Mouse (Mus musculus): ENCODE results near the gene Gm17428.

The Gm17428 gene

GRCm38 (mm10) chr14:54976633-54977032 lies at the start of gene Gm17428:
Gene Gm17428, plus strand, starts transcription at chr14:54976933.
- 73% methylated on average over 1 of the region's 1 CpGs for WGBS

- WGBS: 60% methylated on average over 7 of the region's 7 CpGs
Measured at GRCm38 (mm10) chr14:54927296-54927695, 49.4 kb upstream of the Gm17428 start.

- 54% methylated on average over 5 of the region's 5 CpGs for WGBS
Measured at GRCm38 (mm10) chr14:54929801-54930200, 46.9 kb upstream of the Gm17428 start.

GRCm38 (mm10) chr14:54930431-54930830 lies 46.3 kb upstream of the Gm17428 start:
- 17% methylated on average over 2 of the region's 2 CpGs for WGBS

- WGBS: 55% methylated on average over 6 of the region's 6 CpGs
Measured at GRCm38 (mm10) chr14:54932645-54933150, 44.0 kb upstream of the Gm17428 start, which contains the start of gene Il25. Gene Il25, plus strand, starts transcription at chr14:54932695.

DNA sequence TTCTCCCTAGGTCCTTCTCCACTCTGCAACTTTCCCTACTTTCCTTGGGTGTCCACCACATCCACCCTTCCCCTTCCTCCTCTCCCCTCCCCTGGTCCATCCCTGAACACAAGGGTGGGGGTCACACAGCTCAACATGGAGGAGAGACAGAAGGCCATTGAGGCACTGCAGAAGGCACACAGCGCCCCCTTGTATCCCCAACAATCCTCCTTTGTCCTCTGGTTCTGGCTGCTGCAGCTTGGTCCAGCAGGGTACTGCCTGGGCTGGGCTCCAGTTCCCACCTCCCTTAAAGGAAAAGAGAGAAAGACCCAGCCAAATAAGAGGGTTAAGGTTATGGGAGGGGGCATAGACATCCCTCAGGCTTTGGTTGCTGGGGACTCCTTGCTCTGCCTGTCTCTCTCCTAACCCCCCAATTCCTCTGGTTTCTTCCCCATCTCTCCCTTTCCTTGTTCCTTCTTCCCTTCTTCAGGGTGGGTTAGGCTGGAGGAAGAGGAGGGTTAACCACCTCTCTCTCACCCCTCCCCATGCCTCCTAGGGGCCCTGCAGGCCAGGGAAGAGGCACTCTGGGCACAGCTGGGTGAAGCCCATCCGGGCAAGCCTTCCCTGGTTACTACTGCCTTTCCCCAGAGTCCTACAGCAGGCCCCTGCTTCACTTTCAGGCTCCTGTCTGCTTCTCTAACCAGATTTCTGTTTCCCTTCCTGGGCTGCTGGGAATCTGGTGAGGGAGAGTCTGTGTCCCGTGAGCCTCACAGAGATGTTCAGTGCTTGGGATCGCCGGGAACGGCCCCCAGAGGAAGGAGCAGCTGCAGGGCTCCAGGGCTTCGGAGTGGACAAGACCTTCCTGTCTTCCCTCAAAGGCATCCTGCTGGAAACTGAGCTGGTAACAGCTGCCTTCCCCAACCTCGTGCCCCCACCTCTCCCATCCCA lies 40.6 kb upstream of the Gm17428 start, which contains the start of gene Cmtm5:
Gene Cmtm5, plus strand, starts transcription at position 358 of the 927 bp plus-strand sequence.
- WGBS: 55% methylated on average over 8 of the region's 8 CpGs

GRCm38 (mm10) chr14:54936831-54937160 lies 39.9 kb upstream of the Gm17428 start:
- WGBS: 48% methylated on average over 6 of the region's 6 CpGs

DNA sequence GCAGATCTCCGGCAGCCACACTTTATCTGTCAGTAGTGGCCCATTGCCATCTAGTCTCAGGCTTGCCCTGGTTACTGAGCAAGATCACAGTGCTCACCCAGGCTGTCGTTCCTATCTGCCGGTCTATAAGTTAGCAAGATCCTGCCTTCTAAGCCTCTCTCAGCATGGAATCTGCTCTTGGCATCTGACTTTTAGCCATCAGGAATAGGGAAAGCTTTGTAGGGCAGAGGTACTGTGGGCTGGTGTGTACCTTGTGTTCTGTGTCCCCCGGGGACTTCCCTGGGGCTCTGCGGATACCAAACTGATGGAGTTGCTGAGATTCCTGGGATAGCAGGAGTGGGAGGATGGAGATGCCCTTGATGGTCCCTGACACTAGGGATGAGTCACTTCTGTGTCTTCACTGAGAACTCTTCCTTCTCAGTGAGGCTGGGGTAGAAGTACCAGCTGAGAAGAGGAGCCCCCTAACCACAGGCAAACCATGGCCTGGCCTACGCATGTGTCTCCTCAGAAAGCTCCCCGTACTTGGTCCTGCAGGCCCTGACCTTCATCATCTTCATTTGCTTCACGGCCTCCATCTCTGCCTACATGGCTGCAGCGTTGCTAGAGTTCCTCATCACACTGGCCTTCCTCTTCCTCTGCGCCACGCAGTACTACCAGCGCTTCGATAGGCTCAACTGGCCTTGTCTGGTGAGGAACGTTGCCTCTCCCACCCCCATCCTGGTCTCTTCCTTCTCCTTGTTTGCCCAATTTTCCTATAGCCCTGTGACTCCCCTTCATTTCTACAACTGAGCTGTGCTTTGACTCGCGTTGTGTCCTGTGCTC lies 39.2 kb upstream of the Gm17428 start:
- 80% methylated on average over 16 of the region's 16 CpGs for WGBS

GRCm38 (mm10) chr14:54938431-54939219 lies 38.1 kb upstream of the Gm17428 start:
- 80% methylated on average over 15 of the region's 15 CpGs for WGBS

DNA sequence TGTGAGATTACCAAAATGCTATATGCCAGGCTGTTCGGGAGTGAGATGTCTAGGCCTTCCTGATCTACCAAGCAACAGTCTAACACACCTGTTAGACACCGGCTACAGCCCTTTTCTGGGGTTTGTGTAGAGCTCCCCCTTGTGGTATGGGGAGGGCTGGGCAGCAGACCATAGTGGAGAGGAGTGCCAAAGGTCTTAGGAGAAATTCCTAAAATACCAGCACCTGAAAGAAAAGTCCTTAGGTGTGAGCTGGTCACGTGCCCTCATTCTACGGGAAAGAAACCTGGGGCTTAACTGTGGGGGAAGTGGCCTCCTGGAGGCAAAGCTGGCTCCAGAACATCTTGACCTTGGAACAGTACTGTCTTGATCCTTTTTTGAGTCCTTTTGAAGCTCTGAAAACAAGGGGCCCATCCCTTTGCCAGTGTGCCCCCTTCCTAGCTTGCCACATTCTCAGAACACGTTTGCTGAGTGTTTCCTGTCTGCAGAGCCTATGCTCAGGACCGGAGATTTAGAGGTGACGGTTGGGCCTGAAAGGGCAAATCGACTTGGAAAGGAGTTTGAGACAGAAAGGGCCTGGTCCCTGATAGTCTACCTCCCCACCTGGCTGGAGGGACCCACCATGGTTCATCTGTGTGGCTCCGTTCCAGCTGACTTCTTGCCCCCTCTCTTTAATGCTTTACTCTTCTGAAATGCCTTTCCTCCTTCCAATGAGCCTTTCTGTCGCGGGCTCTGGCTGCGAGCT lies 37.1 kb upstream of the Gm17428 start:
- 69% methylated on average over 12 of the region's 12 CpGs for WGBS

DNA sequence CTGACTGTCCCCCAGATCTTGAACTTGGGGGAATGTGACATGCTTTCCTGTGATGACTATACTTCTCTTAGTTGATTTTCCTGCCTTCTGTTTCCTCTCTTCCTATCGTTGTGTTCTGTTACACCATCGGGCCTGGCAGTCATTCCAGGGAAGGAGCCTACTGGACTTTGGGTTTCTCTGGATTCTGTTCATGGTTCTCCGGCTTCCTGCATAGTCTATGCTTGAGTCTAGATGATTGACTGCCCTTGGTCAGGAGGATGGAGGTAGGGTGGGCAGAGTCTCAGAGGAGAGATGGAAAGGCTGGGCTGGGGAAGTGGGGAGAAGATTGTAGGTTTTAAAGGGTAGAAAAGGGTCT lies 36.6 kb upstream of the Gm17428 start:
- 71% methylated on average over 3 of the region's 3 CpGs for WGBS

DNA sequence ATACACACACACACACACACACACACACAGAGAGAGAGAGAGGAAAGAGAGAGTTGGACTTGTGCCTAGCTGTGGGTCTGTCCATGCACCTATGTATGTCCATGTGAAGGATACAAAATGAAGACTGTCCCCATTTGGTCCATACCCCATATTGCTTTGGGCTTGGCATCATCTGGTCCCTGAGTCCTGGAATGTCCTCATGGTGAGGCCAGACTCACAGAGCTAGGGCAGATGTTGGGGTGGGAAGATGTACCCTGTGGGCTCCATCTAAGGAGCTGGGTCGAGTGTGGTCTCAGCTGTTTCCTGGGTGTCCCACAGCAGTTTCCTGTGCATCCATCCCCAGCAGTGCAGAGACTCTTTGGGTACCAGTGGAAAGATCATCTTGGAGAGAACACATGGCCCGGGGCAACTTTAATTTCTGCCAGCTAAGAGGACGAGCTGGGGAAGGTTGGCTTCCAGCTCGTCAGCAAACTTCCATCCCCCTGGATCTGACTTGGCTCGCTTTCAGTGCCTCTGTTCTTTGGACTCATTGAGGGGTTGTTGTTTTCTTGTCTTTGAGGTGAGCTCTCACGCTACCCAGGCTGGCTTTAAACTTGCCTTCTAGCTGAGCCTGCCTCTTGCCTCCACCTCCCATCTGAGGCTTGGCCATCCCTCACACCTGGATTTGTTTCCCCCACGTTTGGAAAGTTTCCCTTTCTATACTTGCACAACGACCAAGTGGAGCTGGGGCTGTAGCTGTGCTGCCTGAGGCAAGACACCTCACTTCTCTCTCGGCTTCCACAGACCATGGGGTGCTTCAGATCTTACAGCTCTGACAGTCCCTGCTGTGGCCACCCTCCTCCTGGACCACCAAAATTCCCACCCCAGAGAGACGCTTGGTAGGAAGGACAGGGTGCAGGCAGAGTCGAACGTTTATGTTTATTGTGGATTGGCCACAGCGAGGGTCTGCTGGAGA lies 35.4 kb upstream of the Gm17428 start:
- WGBS: 67% methylated on average over 13 of the region's 13 CpGs

DNA sequence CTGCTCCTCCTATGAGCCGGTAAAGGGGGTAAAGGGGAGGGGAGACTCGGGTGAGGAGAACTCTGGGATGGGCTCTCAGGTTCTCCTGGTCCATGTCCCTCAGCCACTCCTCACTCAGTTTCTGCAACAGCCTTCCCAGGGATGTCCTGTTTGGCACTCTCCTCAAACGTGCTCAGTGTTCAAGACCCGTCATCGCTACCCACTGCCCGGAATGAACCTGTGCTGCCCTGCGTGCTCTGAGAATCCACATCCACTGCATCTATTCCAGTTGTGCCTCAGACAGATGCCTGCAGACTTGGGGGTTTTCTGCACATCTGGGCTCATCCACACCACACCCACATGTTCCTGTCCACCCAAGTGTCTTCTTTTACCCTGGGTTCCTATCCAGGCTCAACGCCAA lies 34.3 kb upstream of the Gm17428 start:
- 89% methylated on average over 8 of the region's 8 CpGs for WGBS

DNA sequence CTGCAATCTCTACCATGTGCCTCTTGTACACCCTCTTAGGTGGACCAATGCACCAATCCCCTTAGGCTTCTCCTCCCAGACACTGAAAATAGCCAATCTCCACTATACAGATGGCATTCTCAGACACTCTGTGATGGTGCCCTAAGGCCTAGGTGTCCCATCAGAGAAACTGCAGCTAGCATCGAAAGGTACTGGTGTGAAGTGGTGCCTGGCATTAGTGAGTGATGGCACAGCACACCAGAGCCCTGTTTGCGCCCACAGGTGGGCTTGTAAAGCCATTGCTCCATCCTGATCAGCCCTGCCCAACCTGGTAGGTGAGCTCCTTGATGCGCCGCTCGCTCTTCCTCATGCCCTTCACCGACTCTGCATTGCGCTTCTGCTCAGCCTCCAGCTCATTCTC lies 32.8 kb upstream of the Gm17428 start:
- 94% methylated on average over 7 of the region's 7 CpGs for WGBS

DNA sequence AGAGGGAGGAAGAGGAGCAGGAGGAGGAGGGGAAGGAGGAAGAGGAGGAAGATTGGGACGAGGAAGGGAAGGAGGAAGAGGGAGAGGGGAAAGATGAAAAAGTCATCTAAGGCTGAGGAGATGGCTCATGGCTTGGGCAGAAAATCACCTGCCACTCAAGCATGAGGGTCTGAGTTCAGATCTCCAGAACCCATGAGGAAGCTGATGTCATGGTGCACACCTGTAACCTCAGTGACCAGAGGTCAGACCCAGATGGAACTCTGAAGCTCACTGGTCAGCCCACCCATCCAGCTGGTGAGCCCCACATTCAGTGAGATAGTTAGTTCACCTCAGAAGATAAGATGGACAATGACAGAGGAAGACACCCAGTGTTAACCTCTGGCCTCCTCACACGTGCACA lies 31.8 kb upstream of the Gm17428 start:
- 63% methylated on average over 2 of the region's 2 CpGs for WGBS

DNA sequence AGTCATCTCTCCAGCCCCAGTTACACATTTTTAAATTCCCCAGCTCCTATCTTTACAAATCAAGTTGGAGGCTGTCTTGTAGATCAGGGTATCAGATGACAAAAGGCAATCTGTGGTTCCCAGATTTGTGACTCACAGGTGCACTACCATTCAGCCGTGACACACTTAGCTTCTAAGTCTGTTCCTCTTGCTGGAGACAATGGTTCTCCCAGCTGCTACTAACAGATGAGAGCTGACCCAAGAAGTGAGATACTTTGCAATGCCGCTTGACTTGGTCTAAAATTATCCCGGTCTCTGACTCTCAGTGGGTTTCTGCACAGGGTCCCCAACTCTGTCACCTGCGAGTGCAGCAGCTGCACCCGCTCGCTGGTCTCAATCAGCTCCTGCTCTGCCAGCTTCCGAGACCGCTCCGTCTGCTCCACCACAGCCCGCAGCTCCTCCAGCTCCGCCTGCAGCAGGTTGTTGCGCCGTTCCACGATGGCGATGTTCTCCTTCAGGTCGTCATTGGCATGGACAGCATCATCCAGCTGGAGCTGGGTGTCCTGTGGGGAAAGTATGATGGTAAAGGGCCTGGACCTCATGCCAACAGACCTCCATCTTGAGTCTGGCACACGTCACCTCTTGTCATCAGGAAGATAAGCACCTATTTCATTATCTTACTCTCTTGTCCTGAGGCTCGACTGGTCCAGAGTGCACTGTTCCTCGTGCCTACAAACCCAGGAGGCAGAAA lies 30.6 kb upstream of the Gm17428 start:
- WGBS: 84% methylated on average over 19 of the region's 19 CpGs

DNA sequence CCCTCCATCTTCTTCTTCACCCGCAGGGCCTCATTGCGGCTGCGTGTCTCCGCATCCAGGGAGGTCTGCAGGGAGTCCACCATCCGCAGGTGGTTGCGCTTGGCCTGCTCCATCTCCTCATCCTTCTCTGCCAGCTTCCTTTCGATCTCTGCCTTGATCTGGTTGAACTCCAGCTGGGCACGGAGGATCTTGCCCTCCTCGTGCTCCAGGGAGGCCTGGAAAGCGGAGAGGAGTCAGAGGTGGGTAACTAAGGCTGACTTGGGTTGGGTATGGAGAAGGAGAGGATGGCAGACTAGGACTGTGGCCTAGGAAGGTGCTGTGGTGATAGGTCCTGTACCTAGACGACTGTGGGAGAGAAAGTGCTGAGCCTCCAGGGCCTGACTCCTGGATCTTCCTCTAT lies 29.7 kb upstream of the Gm17428 start:
- 92% methylated on average over 11 of the region's 11 CpGs for WGBS

DNA sequence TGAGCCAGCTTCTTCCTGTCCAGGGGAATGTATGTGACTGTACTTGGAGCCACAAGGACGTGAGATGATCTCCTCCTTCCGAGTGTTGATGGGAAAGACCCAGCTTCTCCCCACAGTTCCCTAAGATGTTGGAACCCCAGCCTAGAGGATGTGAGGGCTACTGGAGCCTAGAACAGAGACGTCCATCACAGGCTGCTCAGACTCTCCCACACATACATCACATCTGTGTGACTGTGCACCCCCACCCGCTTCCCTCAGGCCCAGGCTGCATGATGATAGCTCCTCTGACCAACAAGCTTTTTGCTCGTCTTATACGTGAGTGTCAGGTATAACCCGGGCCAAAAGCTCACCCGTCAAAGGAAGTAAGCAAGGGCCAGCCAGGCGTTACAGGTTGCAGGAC lies 28.0 kb upstream of the Gm17428 start:
- WGBS: 88% methylated on average over 9 of the region's 9 CpGs

DNA sequence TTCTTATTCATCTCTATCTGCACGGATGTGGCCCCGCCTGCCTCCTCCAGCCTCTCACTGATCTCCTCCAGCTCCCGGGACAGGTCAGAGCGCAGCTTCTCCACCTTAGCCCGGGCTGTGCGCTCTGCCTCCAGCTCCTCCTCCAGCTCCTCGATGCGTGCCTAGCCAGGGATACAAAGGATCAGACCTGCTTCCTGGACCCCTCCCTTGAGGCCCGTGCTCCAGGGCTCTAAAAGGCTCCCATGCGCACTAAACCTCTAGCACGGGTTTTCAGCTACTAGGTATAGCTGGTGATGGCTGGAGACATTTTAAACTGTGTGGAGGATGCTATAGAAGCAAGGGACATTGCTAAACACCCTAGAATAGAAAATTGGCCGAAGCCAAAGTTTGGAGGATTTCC lies 26.2 kb upstream of the Gm17428 start:
- WGBS: 64% methylated on average over 12 of the region's 12 CpGs
